Mouse (Mus musculus) common myeloid progenitor, adult 5-6 weeks (primary cell): ENCODE measurements around the gene Frem1. TPM values are rescaled to one million over a fixed set of nuclear protein-coding genes. Genes with fewer than 3 reads are reported as not detected.

Experiments
- total RNA-seq: library from RNA; stranded (forward); fragments of 200-1000, 187-1606 nt; gene quantifications from 2 replicates; pipeline ENCODE4 v1.2.3, GENCODE M21; 2017

Gene Frem1
- total RNA-seq, 1 experiment from 2014 or later = not detected

Other genes starting within 250 kb of the Frem1 start
- 16.4 and 21.8 TPM in 2 replicates for gene Zdhhc21, start 192.4 kb downstream of the Frem1 start, total RNA-seq
- not detected in 2 replicates for gene Cer1, start 167.2 kb downstream of the Frem1 start, total RNA-seq